Mouse (Mus musculus) c-Kit-positive CD71-positive TER-119-negative erythroid progenitor cells, embryonic 14.5 days (primary cell): ENCODE results near the gene Capn15.
A peak's percentile ranks its signal among the peaks of the same experiment; 100 is the strongest.

Source experiments
- DNase-seq: peaks from one replicate; pipeline ENCODE4 v3.0.0-alpha.2; 2013; ENCODE audit warnings: low read depth

Capn15 gene

GRCm38 (mm10) chr17:25985306-25986294 lies at the start of gene Capn15:
Gene Capn15 (minus strand): TSS chr17:25985796.
- peak; percentile 82 for DNase-seq

- no peak for DNase-seq
Measured at GRCm38 (mm10) chr17:26032037-26032436, 46.4 kb upstream of the Capn15 start.

- no peak for DNase-seq
Measured at GRCm38 (mm10) chr17:26031583-26031982, 46.0 kb upstream of the Capn15 start.

- DNase-seq: no peak
Measured at GRCm38 (mm10) chr17:26028261-26028660, 42.7 kb upstream of the Capn15 start.

GRCm38 (mm10) chr17:26024674-26025073 lies 39.1 kb upstream of the Capn15 start:
- DNase-seq: no peak

GRCm38 (mm10) chr17:26023966-26024365 lies 38.4 kb upstream of the Capn15 start:
- DNase-seq: no peak

- DNase-seq: no peak
Measured at GRCm38 (mm10) chr17:26023181-26023580, 37.6 kb upstream of the Capn15 start.

GRCm38 (mm10) chr17:26021728-26022341 lies 36.2 kb upstream of the Capn15 start:
- no peak for DNase-seq

GRCm38 (mm10) chr17:26020848-26021347 lies 35.3 kb upstream of the Capn15 start:
- DNase-seq: no peak

- DNase-seq: no peak
Measured at GRCm38 (mm10) chr17:26018388-26018787, 32.8 kb upstream of the Capn15 start.

GRCm38 (mm10) chr17:26017949-26018348 lies 32.4 kb upstream of the Capn15 start:
- DNase-seq: no peak

- no peak for DNase-seq
Measured at GRCm38 (mm10) chr17:26017021-26017420, 31.4 kb upstream of the Capn15 start.

GRCm38 (mm10) chr17:26013711-26014110 lies 28.1 kb upstream of the Capn15 start:
- no peak for DNase-seq

GRCm38 (mm10) chr17:26011841-26012460 lies 26.4 kb upstream of the Capn15 start:
- peak; percentile 96 for DNase-seq

- DNase-seq: peak; percentile 84
Measured at GRCm38 (mm10) chr17:26009540-26009939, 23.9 kb upstream of the Capn15 start.

GRCm38 (mm10) chr17:26008787-26009186 lies 23.2 kb upstream of the Capn15 start:
- DNase-seq: no peak

GRCm38 (mm10) chr17:26008331-26008730 lies 22.7 kb upstream of the Capn15 start:
- no peak for DNase-seq

- no peak for DNase-seq
Measured at GRCm38 (mm10) chr17:26007646-26008045, 22.1 kb upstream of the Capn15 start.

- DNase-seq: no peak
Measured at GRCm38 (mm10) chr17:26005731-26006450, 20.3 kb upstream of the Capn15 start.

GRCm38 (mm10) chr17:26004711-26005110 lies 19.1 kb upstream of the Capn15 start:
- DNase-seq: no peak

GRCm38 (mm10) chr17:26003864-26004263 lies 18.3 kb upstream of the Capn15 start:
- no peak for DNase-seq

- DNase-seq: no peak
Measured at GRCm38 (mm10) chr17:25998425-25998824, 12.8 kb upstream of the Capn15 start.
